Mouse (Mus musculus): ENCODE measurements around the gene Dlg1. TPM values are rescaled to one million over a fixed set of nuclear protein-coding genes. Genes with fewer than 3 reads are reported as not detected.

Dlg1 gene
- total and polyA plus RNA-seq, 3 experiments, result 11.2 to 109 (median 60.7) TPM

GRCm38 (mm10) chr16:31755053-31755452, 91.8 kb downstream of the Dlg1 start:
- Histone ChIP-seq H3K4me3 (ENCODE audit: low read depth, low read length) (no peak overlapping the region), H3K27me3 (ENCODE audit: insufficient read depth, low read length) (no peaks in the 10 kb centered on the region), H3K36me3 (replicated peaks) (peaks cover 11% of the 10 kb centered on the region), H3K9me3 (replicated peaks) (no peaks in the 10 kb centered on the region), H3K4me1 (ENCODE audit: insufficient read depth, low read depth, low read length) (0 out of 2 replicates have a peak, but pooled peaks cover 4% of the 10 kb centered on the region)
- TF ChIP-seq GATA2 (IDR thresholded peaks at IDR 0.05; ENCODE audit: borderline replicate concordance, low read depth, low read length) (no peak), TAL1 (conservative IDR thresholded peaks at IDR 0.05; ENCODE audit: low read depth, low read length) (no peak), CTCF (IDR thresholded peaks at IDR 0.05; ENCODE audit: low read depth, low read length) (no peak), POLR2AphosphoS5 (IDR thresholded peaks at IDR 0.05; ENCODE audit: insufficient replicate concordance, low read depth, low read length) (no peak), GATA1 (IDR thresholded peaks at IDR 0.05; ENCODE audit: borderline replicate concordance, low read length) (no peak)
- DNase-seq (ENCODE audit: low spot score) (no peak), ATAC-seq (ENCODE audit: extremely low read depth, insufficient number of reproducible peaks, low FRiP score, poor library complexity, severe bottlenecking) (no peak)

- no peak for ATAC-seq (ENCODE audit: extremely low read depth, insufficient number of reproducible peaks, low FRiP score, poor library complexity, severe bottlenecking)
- 0 out of 2 replicates have a peak, but pooled peaks cover 4% of the 10 kb centered on the region for H3K4me1 ChIP-seq (ENCODE audit: insufficient read depth, low read depth, low read length)
- peaks cover 11% of the 10 kb centered on the region for H3K36me3 ChIP-seq (replicated peaks)
- no peaks in the 10 kb centered on the region for H3K27me3 ChIP-seq (ENCODE audit: insufficient read depth, low read length)
- no peaks in the 10 kb centered on the region for H3K9me3 ChIP-seq (replicated peaks)
- H3K4me3 ChIP-seq (ENCODE audit: low read depth, low read length), result no peak overlapping the region
- no peak for DNase-seq (ENCODE audit: low spot score)
- TF ChIP-seq GATA1 (IDR thresholded peaks at IDR 0.05; ENCODE audit: borderline replicate concordance, low read length) (no peak), POLR2AphosphoS5 (IDR thresholded peaks at IDR 0.05; ENCODE audit: insufficient replicate concordance, low read depth, low read length) (no peak), CTCF (IDR thresholded peaks at IDR 0.05; ENCODE audit: low read depth, low read length) (no peak), TAL1 (conservative IDR thresholded peaks at IDR 0.05; ENCODE audit: low read depth, low read length) (no peak), GATA2 (IDR thresholded peaks at IDR 0.05; ENCODE audit: borderline replicate concordance, low read depth, low read length) (no peak)
These were observed 93.2 kb downstream of the Dlg1 start for GRCm38 (mm10) chr16:31756436-31756835.

DNA sequence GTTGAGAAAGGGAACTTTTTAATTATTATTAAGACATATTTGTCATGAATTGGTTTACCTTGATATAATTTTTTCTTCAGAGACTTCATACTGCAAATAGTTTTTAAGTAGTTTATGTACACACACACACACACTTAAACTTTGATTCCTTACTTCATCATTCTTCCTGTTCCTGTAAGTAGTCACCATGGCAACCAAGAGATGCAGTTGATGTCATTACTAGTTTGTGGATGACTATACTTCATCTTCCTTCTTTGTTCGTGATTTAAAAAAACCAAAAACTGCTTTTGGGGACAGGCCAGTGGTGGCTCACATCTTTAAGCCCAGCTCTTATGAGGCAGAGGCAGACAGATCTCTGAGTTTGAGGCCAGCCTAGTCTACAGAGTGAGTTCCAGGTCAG, 94.4 kb downstream of the Dlg1 start:
- H3K27me3 ChIP-seq (ENCODE audit: insufficient read depth, low read length), result no peaks in the 10 kb centered on the region
- DNase-seq (ENCODE audit: low spot score), result no peak
- 0 out of 2 replicates have a peak, but pooled peaks cover 4% of the 10 kb centered on the region for H3K4me1 ChIP-seq (ENCODE audit: insufficient read depth, low read depth, low read length)
- H3K9me3 ChIP-seq (replicated peaks), result no peaks in the 10 kb centered on the region
- TF ChIP-seq GATA1 (IDR thresholded peaks at IDR 0.05; ENCODE audit: borderline replicate concordance, low read length) (no peak), CTCF (IDR thresholded peaks at IDR 0.05; ENCODE audit: low read depth, low read length) (no peak), TAL1 (conservative IDR thresholded peaks at IDR 0.05; ENCODE audit: low read depth, low read length) (no peak), POLR2AphosphoS5 (IDR thresholded peaks at IDR 0.05; ENCODE audit: insufficient replicate concordance, low read depth, low read length) (no peak), GATA2 (IDR thresholded peaks at IDR 0.05; ENCODE audit: borderline replicate concordance, low read depth, low read length) (no peak)
- no peak overlapping the region for H3K4me3 ChIP-seq (ENCODE audit: low read depth, low read length)
- H3K36me3 ChIP-seq (replicated peaks), result peaks cover 13% of the 10 kb centered on the region
- ATAC-seq (ENCODE audit: extremely low read depth, insufficient number of reproducible peaks, low FRiP score, poor library complexity, severe bottlenecking), result no peak

- H3K4me1 ChIP-seq (ENCODE audit: insufficient read depth, low read depth, low read length), result peaks cover 4% of the 10 kb centered on the region; the same call in 1 of the 2 replicates
- TF ChIP-seq GATA1 (IDR thresholded peaks at IDR 0.05; ENCODE audit: borderline replicate concordance, low read length) (no peak), GATA2 (IDR thresholded peaks at IDR 0.05; ENCODE audit: borderline replicate concordance, low read depth, low read length) (no peak), CTCF (IDR thresholded peaks at IDR 0.05; ENCODE audit: low read depth, low read length) (no peak), POLR2AphosphoS5 (IDR thresholded peaks at IDR 0.05; ENCODE audit: insufficient replicate concordance, low read depth, low read length) (no peak)
- ATAC-seq (ENCODE audit: extremely low read depth, insufficient number of reproducible peaks, low FRiP score, poor library complexity, severe bottlenecking) (no peak), DNase-seq (ENCODE audit: low spot score) (no peak)
- H3K9me3 ChIP-seq (replicated peaks), result no peaks in the 10 kb centered on the region
- peaks cover 10% of the 10 kb centered on the region for H3K36me3 ChIP-seq (replicated peaks)
- H3K27me3 ChIP-seq (ENCODE audit: insufficient read depth, low read length), result no peaks in the 10 kb centered on the region
- H3K4me3 ChIP-seq (ENCODE audit: low read depth, low read length), result no peak overlapping the region
These were observed 96.2 kb downstream of the Dlg1 start for GRCm38 (mm10) chr16:31759416-31759815.

DNA sequence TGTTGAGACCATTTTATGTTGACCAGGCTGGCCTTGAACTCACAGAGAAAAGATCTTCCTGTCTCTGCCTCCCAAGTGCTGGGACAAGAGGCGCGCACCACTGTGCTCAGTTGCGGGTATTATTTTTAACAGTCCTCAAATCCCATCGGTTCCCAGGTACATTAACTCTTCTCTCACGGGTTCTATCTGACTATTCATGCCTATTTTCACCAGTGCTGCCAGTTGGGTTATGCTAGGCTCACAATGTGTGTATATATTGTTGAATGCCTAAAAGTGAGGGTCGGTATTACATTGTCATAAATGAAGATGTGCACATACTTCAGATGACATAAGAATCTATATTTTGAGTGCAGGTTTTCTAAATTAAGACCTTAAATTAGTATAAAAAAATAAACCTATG, 103.1 kb downstream of the Dlg1 start:
- ATAC-seq (ENCODE audit: extremely low read depth, insufficient number of reproducible peaks, low FRiP score, poor library complexity, severe bottlenecking), result no peak
- no peak for DNase-seq (ENCODE audit: low spot score)
- no peaks in the 10 kb centered on the region for H3K9me3 ChIP-seq (replicated peaks)
- TF ChIP-seq GATA1 (IDR thresholded peaks at IDR 0.05; ENCODE audit: borderline replicate concordance, low read length) (no peak), CTCF (IDR thresholded peaks at IDR 0.05; ENCODE audit: low read depth, low read length) (no peak), GATA2 (IDR thresholded peaks at IDR 0.05; ENCODE audit: borderline replicate concordance, low read depth, low read length) (no peak), TAL1 (conservative IDR thresholded peaks at IDR 0.05; ENCODE audit: low read depth, low read length) (no peak), POLR2AphosphoS5 (IDR thresholded peaks at IDR 0.05; ENCODE audit: insufficient replicate concordance, low read depth, low read length) (no peak)
- H3K4me3 ChIP-seq (ENCODE audit: low read depth, low read length), result no peak overlapping the region
- peaks cover 3% of the 10 kb centered on the region; the same call in 1 of the 2 replicates for H3K4me1 ChIP-seq (ENCODE audit: insufficient read depth, low read depth, low read length)
- peaks cover 9% of the 10 kb centered on the region for H3K36me3 ChIP-seq (replicated peaks)
- H3K27me3 ChIP-seq (ENCODE audit: insufficient read depth, low read length), result no peaks in the 10 kb centered on the region

GRCm38 (mm10) chr16:31766715-31767114, 103.5 kb downstream of the Dlg1 start:
- DNase-seq (ENCODE audit: low spot score) (no peak), ATAC-seq (ENCODE audit: extremely low read depth, insufficient number of reproducible peaks, low FRiP score, poor library complexity, severe bottlenecking) (no peak)
- peaks cover 9% of the 10 kb centered on the region for H3K36me3 ChIP-seq (replicated peaks)
- no peak for TF ChIP-seq TAL1 (conservative IDR thresholded peaks at IDR 0.05; ENCODE audit: low read depth, low read length)
- no peaks in the 10 kb centered on the region for H3K27me3 ChIP-seq (ENCODE audit: insufficient read depth, low read length)
- no peak overlapping the region for H3K4me3 ChIP-seq (ENCODE audit: low read depth, low read length)
- no peaks in the 10 kb centered on the region for H3K9me3 ChIP-seq (replicated peaks)
- H3K4me1 ChIP-seq (ENCODE audit: insufficient read depth, low read depth, low read length), result peaks cover 3% of the 10 kb centered on the region; the same call in 1 of the 2 replicates

DNA sequence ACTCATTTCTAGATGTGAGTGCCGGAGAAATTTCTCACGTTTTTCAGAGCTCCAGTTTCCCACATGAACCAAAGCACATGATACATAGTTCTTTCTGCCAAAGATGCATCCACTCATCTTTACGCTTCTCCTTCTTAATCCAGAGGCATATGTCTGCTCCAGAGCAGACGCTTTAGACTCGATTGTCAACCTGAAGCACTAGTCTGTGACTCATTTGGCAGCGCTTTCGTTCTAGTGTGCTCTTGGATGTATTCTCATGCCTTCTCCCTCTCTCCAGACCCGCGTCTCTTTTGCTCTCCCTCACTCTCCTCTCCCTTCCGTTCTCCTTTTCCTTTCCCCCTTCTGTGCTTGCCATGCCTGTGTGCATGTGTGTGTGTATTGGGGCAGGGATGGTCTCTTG, 112.7 kb downstream of the Dlg1 start:
- Histone ChIP-seq H3K36me3 (replicated peaks) (peaks cover 2% of the 10 kb centered on the region), H3K4me1 (ENCODE audit: insufficient read depth, low read depth, low read length) (no peaks in the 10 kb centered on the region; the same call in 1 of the 2 replicates), H3K27me3 (ENCODE audit: insufficient read depth, low read length) (no peaks in the 10 kb centered on the region), H3K9me3 (replicated peaks) (no peaks in the 10 kb centered on the region), H3K4me3 (ENCODE audit: low read depth, low read length) (no peak overlapping the region)
- ATAC-seq (ENCODE audit: extremely low read depth, insufficient number of reproducible peaks, low FRiP score, poor library complexity, severe bottlenecking), result no peak
- no peak for TF ChIP-seq GATA1 (IDR thresholded peaks at IDR 0.05; ENCODE audit: borderline replicate concordance, low read length)
- TF ChIP-seq POLR2AphosphoS5 (IDR thresholded peaks at IDR 0.05; ENCODE audit: insufficient replicate concordance, low read depth, low read length), result no peak
- TF ChIP-seq CTCF (IDR thresholded peaks at IDR 0.05; ENCODE audit: low read depth, low read length), result no peak
- no peak for TF ChIP-seq TAL1 (conservative IDR thresholded peaks at IDR 0.05; ENCODE audit: low read depth, low read length)
- TF ChIP-seq GATA2 (IDR thresholded peaks at IDR 0.05; ENCODE audit: borderline replicate concordance, low read depth, low read length), result no peak
- DNase-seq (ENCODE audit: low spot score), result no peak
